Mouse (Mus musculus): Measurements from ENCODE around the gene Asb13.

DNA sequence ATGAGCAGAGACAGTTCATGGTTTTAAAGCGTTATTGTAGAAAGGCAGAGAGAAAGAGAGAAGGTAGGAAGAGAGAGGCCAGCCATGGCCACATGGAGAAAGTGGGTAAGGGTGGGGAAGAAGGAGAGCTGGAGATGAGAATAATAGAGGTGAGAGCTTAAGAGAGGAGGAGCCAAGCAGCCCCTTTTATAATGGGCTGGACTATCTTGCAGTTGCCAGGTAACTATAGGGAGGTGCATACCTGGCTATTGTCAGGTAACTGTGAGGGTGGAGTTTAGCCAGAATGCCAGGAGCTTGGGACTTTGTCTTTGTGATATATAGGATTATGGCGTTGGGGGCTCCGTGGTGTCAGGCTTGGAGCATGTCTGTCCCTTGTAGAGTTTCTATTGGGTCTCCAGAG, 6.7 kb upstream of the Asb13 start:
- no peak for TF ChIP-seq POLR2A (IDR thresholded peaks at IDR 0.05; ENCODE audit: low read depth, low read length)
- TF ChIP-seq CTCF (conservative IDR thresholded peaks at IDR 0.05; ENCODE audit: insufficient read depth, insufficient read length, low read depth, low read length), result no peak

Measured in kidney, adult 2 months (tissue).